Mouse (Mus musculus) embryonic facial prominence, embryonic 14.5 days (tissue): Measurements from ENCODE around the gene Gabpa. TPM values are rescaled to one million over a fixed set of nuclear protein-coding genes. Genes with fewer than 3 reads are reported as not detected.

Experiments used
- ATAC-seq: fragments of 200-750 bp; cut with Nextera tagmentation; 2 replicates; pipeline ENCODE4 v1.8.0; 2017; ENCODE audit warnings: low read depth, moderate number of reproducible peaks, moderate TSS enrichment
- DNase-seq: peaks from one replicate; pipeline ENCODE4 v3.0.0-alpha.2; 2015; ENCODE audit warnings: low spot score
- H3K27ac ChIP-seq: fragments of 300-500 bp; sonication (generic); replicated peaks from 2 replicates; pipeline ENCODE4 v1.5.1; 2014; ENCODE audit warnings: low read depth, mild to moderate bottlenecking, low read length, moderate library complexity
- H3K27me3 ChIP-seq: fragments of 300-500 bp; sonication (generic); replicated peaks from 2 replicates; pipeline ENCODE4 v1.6.1; 2014; ENCODE audit warnings: low read length; ENCODE audit not compliant: control insufficient read depth, insufficient read depth
- H3K36me3 ChIP-seq: fragments of 300-500 bp; sonication (generic); 2 replicates; pipeline ENCODE4 v1.6.1; 2014; ENCODE audit warnings: low read length, mixed read lengths; ENCODE audit not compliant: control insufficient read depth, insufficient read depth
- H3K4me1 ChIP-seq: fragments of 300-500 bp; sonication (generic); 2 replicates; pipeline ENCODE4 v1.6.1; 2014; ENCODE audit warnings: antibody characterized with exemption, low read length; ENCODE audit not compliant: control insufficient read depth, insufficient read depth
- H3K4me2 ChIP-seq: fragments of 300-500 bp; sonication (generic); 2 replicates; pipeline ENCODE4 v1.6.1; 2014; ENCODE audit warnings: low read depth, mild to moderate bottlenecking, low read length, moderate library complexity, mixed read lengths
- H3K4me3 ChIP-seq: fragments of 300-500 bp; sonication (generic); 2 replicates; pipeline ENCODE4 v1.5.1; 2014; ENCODE audit warnings: low read depth, mild to moderate bottlenecking, low read length
- H3K9ac ChIP-seq: fragments of 300-500 bp; sonication (generic); 2 replicates; pipeline ENCODE4 v1.6.1; 2014; ENCODE audit warnings: low read depth, mild to moderate bottlenecking, low read length, moderate library complexity, mixed read lengths
- H3K9me3 ChIP-seq: fragments of 300-500 bp; sonication (generic); 2 replicates; pipeline ENCODE4 v1.6.1; 2016; ENCODE audit warnings: low read length; ENCODE audit not compliant: control insufficient read depth
- WGBS: fragments of 180-500 bp; shearing (Covaris S2); extraction: QIAGEN DNeasy Blood & Tissue Kit; methylation state at CpG from one replicate; pipeline ENCODE4 v1.1.7; 2014; 5-methylcytosine and 5-hydroxymethylcytosine counted together
- polyA plus RNA-seq: library from polyadenylated mRNA; unstranded; fragments of >200 nt; fragmentation: Nextera tagmentation; extraction: Ambion mirVana; gene quantifications from 2 replicates; pipeline ENCODE4 v1.2.1, GENCODE M21; 2014

Gene Gabpa
- polyA plus RNA-seq, 1 experiment from 2014 or later = 36.3 TPM

DNA sequence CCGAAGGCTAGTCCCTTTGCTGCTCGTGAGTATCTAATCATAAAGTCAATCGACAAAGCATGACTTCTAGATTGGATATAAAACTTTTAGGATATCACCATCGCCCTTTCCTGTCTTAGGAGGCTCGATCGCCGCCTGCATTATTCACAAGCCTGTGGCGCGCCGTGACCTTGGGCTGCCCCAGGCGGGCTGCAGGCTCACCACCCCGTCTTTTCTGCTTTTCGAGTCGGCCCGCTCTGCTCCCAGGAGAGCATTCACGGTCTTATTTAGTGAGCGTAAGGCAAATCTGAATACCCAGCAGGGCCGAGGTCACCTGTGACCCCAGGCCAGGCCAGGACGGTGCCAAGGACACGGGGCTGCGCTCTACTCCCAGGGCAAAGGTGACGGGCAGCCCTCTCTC, 381 bp upstream of the Gabpa start:
- peak overlapping the region; percentile 64 for H3K4me2 ChIP-seq
- H3K9ac ChIP-seq = peak overlapping the region; percentile 92
- no peaks in the 10 kb centered on the region for H3K9me3 ChIP-seq
- no peaks in the 10 kb centered on the region for H3K27me3 ChIP-seq
- peak overlapping the region; percentile 70 for H3K4me3 ChIP-seq
- no peak for DNase-seq
- ATAC-seq = no peak; the same call in 1 of the 2 replicates
- H3K4me1 ChIP-seq = peaks cover 5% of the 10 kb centered on the region; the same call in 1 of the 2 replicates
- peaks cover 35% of the 10 kb centered on the region for H3K36me3 ChIP-seq
- H3K27ac ChIP-seq = peak overlapping the region; percentile 95
- 0% methylated on average over 22 of the region's 22 CpGs for WGBS

DNA sequence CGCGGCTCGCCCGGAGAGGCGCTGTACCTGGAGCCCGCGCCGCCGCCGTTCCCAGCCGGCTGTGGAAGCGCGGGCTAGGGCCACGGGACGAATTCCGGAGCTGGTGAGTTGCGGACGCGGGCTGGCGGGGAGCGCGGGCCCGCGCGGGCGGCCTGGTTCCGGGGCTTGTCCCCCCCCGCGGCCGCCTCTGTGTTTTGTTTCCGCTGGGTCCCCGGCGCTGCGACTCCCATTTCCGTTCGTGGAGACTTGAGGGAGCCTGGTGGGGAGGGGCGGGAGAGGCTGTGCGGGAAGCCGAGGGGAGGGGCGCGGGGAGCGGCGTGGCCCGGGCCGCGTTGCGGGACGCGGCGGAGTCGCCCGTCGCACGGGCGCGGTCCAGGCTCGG, 707 bp downstream of the Gabpa start, which contains the start of gene Atp5j:
Atp5j (minus strand) TSS at position 185 of the 382 bp plus-strand sequence.
- H3K9ac ChIP-seq = peak within 1 kb of the TSS; percentile 92
- H3K27me3 ChIP-seq = no peaks in the 10 kb centered on the region
- H3K4me1 ChIP-seq = peaks cover 5% of the 10 kb centered on the region; the same call in 1 of the 2 replicates
- H3K4me3 ChIP-seq = peak within 1 kb of the TSS; percentile 70
- DNase-seq (peak; percentile 92), ATAC-seq (peak; percentile 61)
- H3K9me3 ChIP-seq = no peaks in the 10 kb centered on the region
- peak within 1 kb of the TSS; percentile 95 for H3K27ac ChIP-seq
- peak within 1 kb of the TSS; percentile 64 for H3K4me2 ChIP-seq
- 0% methylated on average over 4 of the region's 57 CpGs for WGBS
- peaks cover 31% of the 10 kb centered on the region for H3K36me3 ChIP-seq

DNA sequence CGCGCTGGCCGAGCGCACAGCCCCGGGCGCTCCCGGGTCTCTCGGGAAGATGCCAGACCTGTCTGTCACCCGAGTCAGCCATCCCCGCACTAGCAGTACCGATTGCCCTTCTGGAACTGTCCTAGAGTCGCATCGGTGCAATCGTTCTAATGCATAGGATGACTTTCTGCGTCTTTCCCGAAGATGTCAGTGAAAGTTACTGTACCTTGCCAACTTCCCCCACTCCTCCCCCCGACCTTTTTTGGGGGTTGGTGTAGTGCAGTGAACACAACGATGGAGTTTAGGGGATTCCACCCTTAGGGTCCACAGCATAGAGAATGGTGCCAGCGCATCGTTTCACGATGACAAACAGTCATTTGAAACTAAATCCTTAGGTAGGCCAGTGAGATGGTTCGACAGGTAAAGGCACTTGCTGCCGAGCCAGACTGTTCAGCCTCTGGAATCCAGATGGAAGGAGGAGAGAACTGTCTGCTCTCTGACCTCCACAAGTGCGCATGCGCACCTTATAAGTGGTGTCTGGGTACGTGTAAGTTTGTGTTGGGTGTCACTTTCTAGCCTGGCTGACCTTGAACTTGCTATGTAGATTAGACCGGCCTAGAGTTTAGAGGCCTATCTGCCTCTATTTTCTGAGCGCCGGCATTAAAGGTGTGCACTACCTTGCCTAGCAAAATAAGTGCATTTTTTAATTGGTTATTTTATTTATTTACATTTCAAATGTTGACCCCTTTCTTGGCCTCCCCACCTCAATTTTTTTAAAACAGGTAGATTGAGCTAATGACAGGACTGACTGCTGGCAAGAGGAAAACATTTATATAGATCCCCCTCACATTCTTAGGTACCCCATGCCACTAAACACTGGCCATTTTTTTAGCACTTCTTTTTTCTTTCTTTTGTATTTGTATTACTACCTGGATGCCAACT, 1.4 kb downstream of the Gabpa start:
- no peaks in the 10 kb centered on the region for H3K27me3 ChIP-seq
- H3K4me2 ChIP-seq = peak overlapping the region; percentile 64
- H3K27ac ChIP-seq = peak overlapping the region; percentile 95
- H3K36me3 ChIP-seq = peaks cover 29% of the 10 kb centered on the region
- no peaks in the 10 kb centered on the region for H3K9me3 ChIP-seq
- ATAC-seq (no peak), DNase-seq (peak; percentile 75)
- 10% methylated on average over 21 of the region's 29 CpGs for WGBS
- peak overlapping the region; percentile 92 for H3K9ac ChIP-seq
- H3K4me3 ChIP-seq = peak overlapping the region; percentile 70
- peaks cover 5% of the 10 kb centered on the region; the same call in 1 of the 2 replicates for H3K4me1 ChIP-seq

DNA sequence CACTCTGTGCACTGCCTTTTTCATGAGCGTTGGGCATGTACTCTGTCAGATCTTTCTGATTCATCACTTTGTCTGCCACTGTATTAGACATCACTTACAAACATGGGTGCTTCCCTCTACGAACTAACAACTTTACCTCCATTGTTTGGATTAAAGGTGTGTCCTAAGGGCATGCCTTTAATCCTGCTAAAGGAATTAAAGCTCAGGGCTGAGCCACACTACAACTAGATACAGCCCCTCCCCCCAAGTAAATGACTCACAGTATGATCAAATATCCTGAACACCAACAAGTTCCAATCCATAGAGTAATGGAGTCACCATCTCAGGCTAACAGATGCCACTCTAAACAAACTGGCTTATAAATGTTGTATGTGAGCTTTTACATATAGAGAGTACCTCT, 3.9 kb downstream of the Gabpa start:
- Histone ChIP-seq H3K27ac (no peak overlapping the region), H3K4me1 (peaks cover 5% of the 10 kb centered on the region; the same call in 1 of the 2 replicates), H3K4me2 (no peak overlapping the region), H3K9ac (no peak overlapping the region), H3K4me3 (no peak overlapping the region), H3K9me3 (no peaks in the 10 kb centered on the region), H3K27me3 (no peaks in the 10 kb centered on the region), H3K36me3 (peaks cover 30% of the 10 kb centered on the region)
- DNase-seq = no peak
- ATAC-seq = no peak
- WGBS = 79% methylated on average over 2 of the region's 2 CpGs

DNA sequence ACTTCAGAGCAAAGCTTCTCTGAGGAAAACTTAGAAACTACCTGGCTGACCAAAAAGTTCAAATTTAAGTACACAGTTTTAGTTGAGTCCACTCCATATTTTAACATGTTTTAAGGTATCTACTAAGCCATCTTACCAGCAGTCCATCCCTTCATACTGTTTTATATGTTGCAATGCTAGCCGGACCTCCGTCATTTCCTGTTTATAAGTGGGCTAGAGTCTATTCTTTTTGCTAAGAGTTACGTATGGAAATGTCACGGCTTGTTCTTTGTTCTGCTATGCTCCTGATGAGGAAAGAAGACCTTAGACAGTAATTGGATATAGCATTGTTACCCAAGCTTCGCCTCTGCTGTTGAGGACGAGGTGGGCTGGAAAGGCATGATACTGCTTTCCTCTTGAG, 18.8 kb downstream of the Gabpa start:
- Histone ChIP-seq H3K27me3 (no peaks in the 10 kb centered on the region), H3K36me3 (peaks cover 72% of the 10 kb centered on the region), H3K27ac (no peak overlapping the region), H3K4me1 (no peaks in the 10 kb centered on the region), H3K4me3 (no peak overlapping the region), H3K9ac (no peak overlapping the region), H3K4me2 (no peak overlapping the region), H3K9me3 (no peaks in the 10 kb centered on the region)
- ATAC-seq = no peak
- no peak for DNase-seq
- WGBS = 90% methylated on average over 6 of the region's 6 CpGs

DNA sequence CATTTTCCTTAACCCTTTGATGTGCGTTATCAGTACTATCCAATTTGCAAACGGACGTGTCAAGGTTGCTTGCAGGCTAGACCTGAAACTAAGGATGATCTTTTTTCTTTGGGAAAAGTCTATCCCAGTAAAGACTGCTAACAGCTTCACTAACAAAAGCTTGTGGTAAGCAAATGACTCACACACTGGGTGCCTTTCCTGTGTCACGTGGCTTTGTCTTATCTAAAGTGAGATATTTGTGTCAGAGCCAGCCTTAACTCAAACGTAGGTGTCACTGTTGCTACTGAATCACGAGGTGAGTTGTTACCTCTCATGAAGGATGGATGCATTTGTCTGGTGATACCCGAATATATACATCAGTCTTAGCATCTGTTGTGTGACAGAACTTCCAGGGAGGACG, 29.9 kb downstream of the Gabpa start:
- DNase-seq = no peak
- Histone ChIP-seq H3K27ac (no peak overlapping the region), H3K4me1 (no peaks in the 10 kb centered on the region), H3K4me3 (no peak overlapping the region), H3K9ac (no peak overlapping the region), H3K27me3 (no peaks in the 10 kb centered on the region), H3K36me3 (peaks cover 44% of the 10 kb centered on the region), H3K4me2 (no peak overlapping the region), H3K9me3 (no peaks in the 10 kb centered on the region)
- ATAC-seq = no peak
- WGBS = 87% methylated on average over 8 of the region's 8 CpGs

DNA sequence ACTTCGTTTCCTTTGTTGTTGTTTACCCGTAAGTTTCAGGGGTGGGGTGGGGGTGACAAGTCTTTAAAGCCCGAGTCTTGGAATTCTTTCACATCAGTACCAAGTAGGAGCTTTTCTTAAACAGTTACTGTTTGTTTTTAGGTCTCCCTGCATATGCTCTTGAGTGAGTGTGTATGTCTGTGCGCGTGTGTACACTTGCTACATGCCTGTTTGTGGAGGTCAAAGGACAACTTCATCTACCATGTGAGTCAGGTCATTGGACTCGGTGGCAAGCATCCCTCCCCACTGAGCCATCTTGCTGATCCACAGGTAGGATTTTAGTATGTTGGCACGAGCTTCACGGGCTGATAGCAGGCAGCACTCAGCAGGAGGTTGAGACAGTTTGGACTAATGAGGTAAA, 39.1 kb downstream of the Gabpa start:
- ATAC-seq = no peak
- H3K27me3 ChIP-seq = no peaks in the 10 kb centered on the region
- no peak overlapping the region for H3K9ac ChIP-seq
- 83% methylated on average over 8 of the region's 8 CpGs for WGBS
- H3K9me3 ChIP-seq = no peaks in the 10 kb centered on the region
- no peaks in the 10 kb centered on the region for H3K4me1 ChIP-seq
- H3K27ac ChIP-seq = no peak overlapping the region
- H3K36me3 ChIP-seq = no peaks in the 10 kb centered on the region
- no peak for DNase-seq
- no peak overlapping the region for H3K4me3 ChIP-seq
- no peak overlapping the region for H3K4me2 ChIP-seq

DNA sequence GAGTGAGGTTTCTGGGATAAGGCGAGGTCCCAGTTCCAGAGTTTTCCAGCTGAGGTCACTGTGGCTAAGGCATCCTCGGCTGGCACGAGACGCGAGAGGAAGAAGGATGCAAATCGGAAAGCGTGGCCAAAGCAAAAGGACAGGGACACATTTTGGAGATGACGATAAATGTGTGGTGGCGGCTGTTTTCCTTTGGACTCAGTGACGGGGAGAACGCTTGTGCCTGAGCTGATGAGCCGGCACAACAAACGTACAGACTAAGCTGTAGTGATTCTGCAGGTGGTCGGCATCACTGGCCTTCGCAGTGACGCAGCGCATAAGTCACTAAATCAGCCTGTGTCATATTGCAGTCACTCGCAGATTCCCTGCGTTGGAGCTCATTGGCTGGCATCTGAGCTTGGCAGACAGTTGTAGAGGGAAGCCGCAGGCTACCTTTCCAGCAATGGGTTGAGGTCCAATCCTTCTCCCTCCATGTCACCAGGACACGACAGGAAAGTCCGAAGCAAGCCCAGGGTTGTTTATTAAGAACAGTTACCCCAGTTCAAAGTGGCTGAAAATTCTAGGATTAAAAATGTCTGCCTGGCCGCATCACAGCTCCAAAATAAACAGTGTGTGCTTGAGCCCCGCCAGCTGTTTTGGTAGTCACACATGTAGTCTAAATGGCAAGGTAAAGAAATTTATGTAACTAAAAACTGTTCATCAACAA, 40.4 kb downstream of the Gabpa start:
- no peaks in the 10 kb centered on the region for H3K36me3 ChIP-seq
- H3K4me1 ChIP-seq = no peaks in the 10 kb centered on the region
- H3K4me2 ChIP-seq = peak overlapping the region; percentile 27
- ATAC-seq (no peak), DNase-seq (no peak)
- no peak overlapping the region for H3K9ac ChIP-seq
- WGBS = 64% methylated on average over 24 of the region's 24 CpGs
- no peaks in the 10 kb centered on the region for H3K9me3 ChIP-seq
- no peaks in the 10 kb centered on the region for H3K27me3 ChIP-seq
- H3K4me3 ChIP-seq = no peak overlapping the region
- no peak overlapping the region for H3K27ac ChIP-seq
